Mouse (Mus musculus) cerebellum, adult 2 months (tissue): Measurements from ENCODE around the gene Gm20547.

Source experiments
- CTCF ChIP-seq: fragments of 200-500 bp; IDR thresholded peaks from 2 replicates; pipeline ENCODE4 v1.5.1; 2011; ENCODE audit warnings: low read depth, mild to moderate bottlenecking, control low read depth, low read length, moderate library complexity, borderline replicate concordance; ENCODE audit not compliant: insufficient read depth
- POLR2A ChIP-seq: fragments of 200-500 bp; IDR thresholded peaks from 2 replicates; pipeline ENCODE4 v1.6.1; 2011; ENCODE audit warnings: low read length, control low read depth, borderline replicate concordance; ENCODE audit not compliant: insufficient read depth

- no peak for TF ChIP-seq CTCF
- no peak for TF ChIP-seq POLR2A
These were observed 6.1 kb upstream of the Gm20547 start for GRCm38 (mm10) chr17:34887942-34888341.
